Mouse (Mus musculus): ENCODE measurements around the gene Sfxn5. TPM values are rescaled to one million over a fixed set of nuclear protein-coding genes. Genes with fewer than 3 reads are reported as not detected.

Sfxn5 gene
- polyA plus RNA-seq, 1 experiment, result 3.7 TPM

- no peak overlapping the region for H3K27ac ChIP-seq (ENCODE audit: control insufficient read depth, insufficient read depth, low read length)
- DNase-seq, result no peak
- H3K4me1 ChIP-seq (replicated peaks; ENCODE audit: control insufficient read depth, insufficient read depth, low read length), result no peaks in the 10 kb centered on the region
- TF ChIP-seq POLR2A (IDR thresholded peaks at IDR 0.05; ENCODE audit: control insufficient read depth, extremely low read depth, insufficient read depth, low read length, poor library complexity) (no peak), CTCF (IDR thresholded peaks at IDR 0.05; ENCODE audit: borderline replicate concordance, control insufficient read depth, extremely low read depth, insufficient read depth, low read length, poor library complexity) (no peak)
- H3K27me3 ChIP-seq (ENCODE audit: control insufficient read depth, insufficient read depth, low read length), result no peaks in the 10 kb centered on the region
- WGBS, result 94% methylated on average over 6 of the region's 6 CpGs
- H3K36me3 ChIP-seq (ENCODE audit: control insufficient read depth, insufficient read depth, low read length), result no peaks in the 10 kb centered on the region
- no peak overlapping the region for H3K4me3 ChIP-seq (ENCODE audit: control insufficient read depth, insufficient read depth, low read length)
Measured at GRCm38 (mm10) chr6:85320445-85320866, 12.8 kb downstream of the Sfxn5 start.

GRCm38 (mm10) chr6:85316211-85316610, 17.0 kb downstream of the Sfxn5 start:
- no peak for DNase-seq
- no peak overlapping the region for H3K4me3 ChIP-seq (ENCODE audit: control insufficient read depth, insufficient read depth, low read length)
- no peaks in the 10 kb centered on the region for H3K36me3 ChIP-seq (ENCODE audit: control insufficient read depth, insufficient read depth, low read length)
- no peak for TF ChIP-seq POLR2A (IDR thresholded peaks at IDR 0.05; ENCODE audit: control insufficient read depth, extremely low read depth, insufficient read depth, low read length, poor library complexity)
- no peak for TF ChIP-seq CTCF (IDR thresholded peaks at IDR 0.05; ENCODE audit: borderline replicate concordance, control insufficient read depth, extremely low read depth, insufficient read depth, low read length, poor library complexity)
- no peak overlapping the region for H3K27ac ChIP-seq (ENCODE audit: control insufficient read depth, insufficient read depth, low read length)
- WGBS, result 98% methylated on average over 2 of the region's 2 CpGs
- no peaks in the 10 kb centered on the region for H3K4me1 ChIP-seq (replicated peaks; ENCODE audit: control insufficient read depth, insufficient read depth, low read length)
- no peaks in the 10 kb centered on the region for H3K27me3 ChIP-seq (ENCODE audit: control insufficient read depth, insufficient read depth, low read length)

GRCm38 (mm10) chr6:85314064-85314798, 19.0 kb downstream of the Sfxn5 start:
- Histone ChIP-seq H3K27ac (ENCODE audit: control insufficient read depth, insufficient read depth, low read length) (no peak overlapping the region), H3K27me3 (ENCODE audit: control insufficient read depth, insufficient read depth, low read length) (no peaks in the 10 kb centered on the region), H3K4me1 (replicated peaks; ENCODE audit: control insufficient read depth, insufficient read depth, low read length) (no peaks in the 10 kb centered on the region), H3K4me3 (ENCODE audit: control insufficient read depth, insufficient read depth, low read length) (no peak overlapping the region), H3K36me3 (ENCODE audit: control insufficient read depth, insufficient read depth, low read length) (no peaks in the 10 kb centered on the region)
- TF ChIP-seq POLR2A (IDR thresholded peaks at IDR 0.05; ENCODE audit: control insufficient read depth, extremely low read depth, insufficient read depth, low read length, poor library complexity), result no peak
- no peak for TF ChIP-seq CTCF (IDR thresholded peaks at IDR 0.05; ENCODE audit: borderline replicate concordance, control insufficient read depth, extremely low read depth, insufficient read depth, low read length, poor library complexity)
- 85% methylated on average over 9 of the region's 9 CpGs for WGBS
- DNase-seq, result no peak

GRCm38 (mm10) chr6:85307894-85308293, 25.3 kb downstream of the Sfxn5 start:
- WGBS, result 98% methylated on average over 4 of the region's 4 CpGs

GRCm38 (mm10) chr6:85306375-85306774, 26.8 kb downstream of the Sfxn5 start:
- Histone ChIP-seq H3K27me3 (ENCODE audit: control insufficient read depth, insufficient read depth, low read length) (no peaks in the 10 kb centered on the region), H3K36me3 (ENCODE audit: control insufficient read depth, insufficient read depth, low read length) (no peaks in the 10 kb centered on the region), H3K4me1 (replicated peaks; ENCODE audit: control insufficient read depth, insufficient read depth, low read length) (no peaks in the 10 kb centered on the region), H3K4me3 (ENCODE audit: control insufficient read depth, insufficient read depth, low read length) (no peak overlapping the region), H3K27ac (ENCODE audit: control insufficient read depth, insufficient read depth, low read length) (no peak overlapping the region)
- 71% methylated on average over 3 of the region's 3 CpGs for WGBS
- TF ChIP-seq POLR2A (IDR thresholded peaks at IDR 0.05; ENCODE audit: control insufficient read depth, extremely low read depth, insufficient read depth, low read length, poor library complexity) (no peak), CTCF (IDR thresholded peaks at IDR 0.05; ENCODE audit: borderline replicate concordance, control insufficient read depth, extremely low read depth, insufficient read depth, low read length, poor library complexity) (no peak)
- DNase-seq, result no peak

More at GRCm38 (mm10) chr6:85307894-85308293, 25.3 kb downstream of the Sfxn5 start:
- no peaks in the 10 kb centered on the region for H3K27me3 ChIP-seq (ENCODE audit: control insufficient read depth, insufficient read depth, low read length)
- no peak for TF ChIP-seq CTCF (IDR thresholded peaks at IDR 0.05; ENCODE audit: borderline replicate concordance, control insufficient read depth, extremely low read depth, insufficient read depth, low read length, poor library complexity)
- TF ChIP-seq POLR2A (IDR thresholded peaks at IDR 0.05; ENCODE audit: control insufficient read depth, extremely low read depth, insufficient read depth, low read length, poor library complexity), result no peak
- no peaks in the 10 kb centered on the region for H3K36me3 ChIP-seq (ENCODE audit: control insufficient read depth, insufficient read depth, low read length)
- no peak overlapping the region for H3K27ac ChIP-seq (ENCODE audit: control insufficient read depth, insufficient read depth, low read length)
- no peak overlapping the region for H3K4me3 ChIP-seq (ENCODE audit: control insufficient read depth, insufficient read depth, low read length)
- no peak for DNase-seq
- no peaks in the 10 kb centered on the region for H3K4me1 ChIP-seq (replicated peaks; ENCODE audit: control insufficient read depth, insufficient read depth, low read length)

GRCm38 (mm10) chr6:85305826-85306225, 27.4 kb downstream of the Sfxn5 start:
- Histone ChIP-seq H3K4me1 (replicated peaks; ENCODE audit: control insufficient read depth, insufficient read depth, low read length) (no peaks in the 10 kb centered on the region), H3K36me3 (ENCODE audit: control insufficient read depth, insufficient read depth, low read length) (no peaks in the 10 kb centered on the region), H3K4me3 (ENCODE audit: control insufficient read depth, insufficient read depth, low read length) (no peak overlapping the region), H3K27me3 (ENCODE audit: control insufficient read depth, insufficient read depth, low read length) (no peaks in the 10 kb centered on the region), H3K27ac (ENCODE audit: control insufficient read depth, insufficient read depth, low read length) (no peak overlapping the region)
- DNase-seq, result no peak
- TF ChIP-seq CTCF (IDR thresholded peaks at IDR 0.05; ENCODE audit: borderline replicate concordance, control insufficient read depth, extremely low read depth, insufficient read depth, low read length, poor library complexity) (no peak), POLR2A (IDR thresholded peaks at IDR 0.05; ENCODE audit: control insufficient read depth, extremely low read depth, insufficient read depth, low read length, poor library complexity) (no peak)

Measured in thymus, adult 2 months (tissue).